Mouse (Mus musculus) right cerebral cortex, postnatal 4 days (tissue): ENCODE data around the gene Rnf166.

Experiments
- DNase-seq: peaks from one replicate; pipeline ENCODE4 v3.0.0-alpha.2; 2022

Rnf166 gene

DNA sequence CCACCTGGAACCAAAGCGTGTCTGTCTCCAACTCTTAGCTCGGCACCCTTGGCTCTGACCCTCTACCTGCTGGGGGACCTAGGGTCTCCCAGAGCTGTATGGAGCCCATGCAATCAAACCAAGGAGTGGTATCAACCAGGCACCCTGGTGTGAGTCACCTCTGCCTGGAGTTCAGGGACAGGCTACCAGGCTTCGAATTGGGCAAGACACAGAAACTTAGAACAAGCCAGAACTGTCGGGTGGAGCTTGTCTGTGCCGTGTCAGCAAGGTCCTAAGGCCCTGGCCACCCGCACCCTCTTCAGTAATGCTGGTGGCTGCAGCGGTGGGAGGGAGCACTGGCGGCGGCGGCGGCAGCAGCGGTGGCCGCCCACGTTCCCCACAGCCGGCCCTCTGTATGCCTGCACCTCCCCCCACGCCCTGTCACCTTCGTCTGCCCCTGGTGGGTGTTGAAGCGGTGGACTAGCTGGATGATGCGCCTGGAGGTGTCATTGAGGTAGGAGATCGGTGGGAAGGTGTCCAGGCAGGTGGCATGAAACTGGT is 39.2 kb downstream of the Rnf166 start:
- no peak for DNase-seq

DNA sequence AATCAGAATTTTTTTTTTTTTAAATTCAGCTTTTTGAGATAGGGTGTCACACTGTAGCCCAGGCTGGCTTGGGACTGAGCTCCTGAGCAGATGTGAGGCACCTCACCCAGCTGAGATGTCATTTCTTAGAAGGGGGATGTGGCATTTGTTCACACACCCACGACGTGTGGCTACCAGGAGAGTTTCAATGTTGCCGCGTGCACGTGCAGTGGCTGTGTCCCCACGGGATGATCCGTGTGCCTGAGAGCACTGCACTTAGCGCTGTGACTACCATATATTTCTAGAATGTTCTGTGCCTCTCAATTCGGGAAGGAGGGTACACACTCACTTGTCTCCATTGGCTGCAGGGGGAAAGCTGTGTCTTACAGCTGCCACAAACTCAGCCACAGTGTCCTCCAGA is 39.7 kb downstream of the Rnf166 start:
- no peak for DNase-seq

DNA sequence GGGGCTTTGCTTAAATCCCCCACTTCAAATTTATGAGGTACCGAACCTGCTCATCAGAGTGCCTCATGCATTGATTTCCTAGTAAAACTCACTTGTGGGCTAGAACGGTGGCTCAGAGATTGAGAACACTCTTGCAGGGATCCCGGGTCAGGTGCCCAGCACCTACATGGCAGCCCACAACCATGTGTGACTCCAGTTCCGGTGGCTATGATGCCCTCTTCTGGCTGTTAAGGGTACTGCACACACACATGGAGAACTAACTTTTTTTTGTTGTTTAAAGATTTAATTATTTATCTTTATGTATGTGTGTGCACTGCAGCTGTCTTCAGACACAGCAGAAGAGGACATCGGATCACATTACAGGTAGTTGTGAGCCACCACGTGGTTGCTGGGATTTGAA is 40.5 kb downstream of the Rnf166 start:
- no peak for DNase-seq

DNA sequence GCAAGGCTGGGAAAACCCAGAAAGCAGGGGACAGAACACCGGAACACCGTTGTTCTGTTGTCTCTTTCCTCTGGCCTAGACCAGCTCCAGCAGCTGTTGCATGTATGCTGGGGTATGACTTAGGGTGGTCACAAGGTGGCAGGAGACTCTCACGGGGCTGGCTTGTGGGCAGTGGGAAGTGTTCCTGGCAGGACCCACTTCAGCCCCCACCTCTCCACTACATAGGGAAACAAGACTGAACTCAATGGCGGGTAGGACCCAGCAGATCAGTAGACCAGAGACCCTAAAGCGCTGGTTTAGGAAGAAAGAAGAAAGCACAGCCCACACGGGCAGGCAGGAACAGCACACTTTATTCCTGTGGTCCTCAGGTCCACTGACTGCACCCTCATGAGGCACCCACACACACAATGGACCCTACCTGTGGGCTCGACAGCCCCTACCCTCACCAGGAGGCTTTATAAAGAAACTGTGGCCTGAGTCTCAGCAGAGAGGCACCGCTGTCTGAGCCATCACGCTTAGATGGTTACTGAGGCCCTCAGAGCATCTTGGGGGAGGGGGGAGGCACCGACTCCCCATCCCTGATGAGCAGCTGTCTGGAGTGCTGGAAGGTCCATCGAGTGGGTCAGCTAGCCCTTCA is 42.5 kb downstream of the Rnf166 start:
- no peak for DNase-seq

DNA sequence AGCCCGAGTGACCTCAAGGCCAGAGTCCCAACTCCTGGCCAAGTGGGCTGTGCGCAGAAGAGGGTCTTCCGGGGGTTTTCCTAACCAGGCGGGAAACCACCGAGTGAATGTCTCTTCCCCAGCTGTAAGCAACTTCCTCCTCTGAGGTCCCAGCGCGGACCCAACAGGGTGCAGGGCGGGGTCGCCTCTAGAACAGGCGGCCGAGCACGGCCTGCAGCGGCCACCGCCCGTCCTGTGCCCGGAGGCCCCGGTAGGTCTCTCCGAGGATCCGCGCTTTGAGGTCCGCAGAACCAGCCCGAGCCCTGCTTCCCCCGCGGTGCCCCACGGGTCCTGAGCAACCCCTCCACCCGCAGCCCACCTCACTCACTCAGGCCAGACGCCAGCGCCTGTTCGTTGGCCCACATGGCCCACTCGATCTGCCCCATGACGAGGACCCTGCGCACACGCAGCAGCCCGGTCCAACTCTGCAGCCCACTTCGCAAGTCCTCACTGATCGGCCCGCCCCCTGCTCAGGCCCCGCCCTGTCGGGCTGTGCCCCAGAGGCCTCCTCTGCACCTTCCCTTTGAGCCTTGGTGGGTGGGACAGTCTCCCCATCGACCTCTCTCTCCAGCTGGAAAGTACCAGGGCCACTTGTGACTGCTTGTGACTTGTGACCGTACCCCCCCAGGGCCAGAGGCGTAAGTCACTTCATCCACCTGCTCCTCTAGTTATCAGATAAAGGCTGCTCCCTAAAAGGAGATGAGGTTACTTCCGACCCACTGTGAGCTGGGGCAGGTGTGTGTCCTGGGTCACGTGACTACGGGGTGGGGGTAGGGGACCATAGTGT is 43.2 kb downstream of the Rnf166 start, which contains the start of gene Cyba:
Cyba (minus strand) TSS at position 488 of the 826 bp plus-strand sequence.
- peak; percentile 38 for DNase-seq

DNA sequence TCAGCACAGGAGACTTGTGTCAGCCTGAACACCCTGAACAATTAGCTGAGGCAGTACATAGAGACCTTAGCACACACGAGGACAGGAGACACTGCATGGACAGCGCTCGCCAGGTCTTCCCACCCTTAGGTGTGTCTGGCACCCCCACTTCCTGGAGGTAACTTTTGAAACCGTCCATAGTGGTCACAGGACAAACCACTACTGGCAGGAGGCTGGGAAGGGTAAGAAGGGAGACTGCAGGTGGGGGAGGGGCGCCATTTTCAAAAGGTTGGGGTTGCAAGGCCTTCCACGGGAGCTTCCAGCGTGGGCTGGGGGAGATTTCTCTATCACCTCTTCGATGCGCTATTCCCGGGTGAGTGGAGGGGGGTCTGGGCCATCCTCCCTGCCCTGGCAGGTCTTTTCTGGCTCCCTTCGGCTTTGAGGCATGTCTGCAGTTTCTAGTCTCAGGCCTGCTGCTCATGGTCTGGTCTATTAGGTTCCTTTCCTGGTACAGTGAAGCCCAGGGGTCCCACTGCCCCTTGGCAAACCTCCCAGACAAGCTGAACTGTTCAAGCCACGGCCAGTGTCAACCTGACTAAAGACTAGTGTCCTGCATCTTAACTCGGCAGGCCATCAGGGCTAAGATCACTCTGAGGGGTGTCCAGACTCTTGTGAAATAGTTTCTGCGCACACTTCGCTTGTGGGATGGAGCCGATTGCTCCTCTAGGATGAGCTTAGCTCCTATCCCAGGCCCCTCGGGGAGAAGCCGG is 44.0 kb downstream of the Rnf166 start:
- peak; percentile 30 for DNase-seq

DNA sequence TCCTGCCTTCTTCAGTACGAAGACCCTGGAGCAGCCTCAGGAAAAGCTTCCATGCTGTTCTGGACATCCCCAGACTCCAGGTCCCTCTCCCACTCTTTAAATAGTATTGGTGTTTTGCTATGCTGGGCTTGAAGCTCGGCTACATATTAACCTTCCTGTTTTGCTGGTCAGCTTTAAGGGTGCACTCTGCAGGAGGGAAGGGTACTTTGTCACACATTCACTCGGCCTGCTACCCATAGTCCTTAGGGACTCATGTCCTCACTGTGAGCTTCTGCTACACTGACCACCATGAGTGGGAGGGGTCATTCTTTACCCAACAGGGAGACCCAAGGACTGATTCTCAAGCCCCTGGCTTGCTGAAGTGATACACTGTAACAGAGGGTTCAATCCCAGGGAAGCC is 45.2 kb downstream of the Rnf166 start:
- no peak for DNase-seq

DNA sequence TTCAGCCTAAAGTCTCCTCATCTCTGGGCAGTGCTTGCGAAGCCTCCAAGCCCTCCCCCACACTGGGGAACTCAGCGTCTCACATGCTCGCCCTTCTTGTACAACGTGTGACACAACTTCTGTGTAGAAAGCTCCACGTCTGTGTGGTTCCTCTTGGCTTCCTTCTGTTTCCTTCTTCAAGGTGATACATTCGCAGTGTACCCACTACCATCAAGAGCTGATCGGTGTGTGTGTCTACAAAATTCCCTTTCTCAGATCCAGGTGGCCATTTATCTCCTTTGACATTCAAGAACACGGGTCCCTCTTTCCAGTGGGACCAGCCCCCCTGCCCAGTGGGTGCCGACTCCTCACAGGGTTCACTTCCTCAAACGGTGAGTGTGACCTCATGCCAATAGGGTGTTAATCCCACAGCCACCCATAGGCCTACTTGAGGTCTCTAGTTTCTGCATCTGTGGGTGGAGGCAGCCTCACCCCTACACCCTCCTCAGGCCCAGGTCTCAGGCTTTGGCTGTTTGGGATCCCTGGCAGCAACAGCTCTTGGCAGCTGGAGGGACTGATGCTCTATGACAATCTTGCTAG is 45.7 kb downstream of the Rnf166 start:
- no peak for DNase-seq

DNA sequence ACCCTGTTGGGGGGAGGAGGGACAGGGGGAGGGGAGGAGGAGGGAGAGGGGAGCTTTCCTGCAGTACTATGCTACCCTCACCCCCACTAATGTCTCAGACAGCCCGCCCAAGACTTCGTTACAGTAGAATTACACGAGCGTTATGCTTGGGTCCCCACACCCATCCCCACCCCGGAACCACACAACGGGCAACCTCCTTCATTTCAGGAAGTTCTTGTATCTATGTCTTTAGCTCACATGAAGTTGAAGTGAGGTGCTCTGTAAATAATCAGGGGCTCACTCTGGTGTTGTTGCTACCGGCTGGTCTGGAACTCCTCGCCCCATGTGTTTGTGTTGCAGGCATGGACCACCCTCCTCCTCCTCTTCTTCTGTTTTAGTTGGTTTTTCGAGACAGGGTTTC is 47.7 kb downstream of the Rnf166 start:
- DNase-seq = no peak

DNA sequence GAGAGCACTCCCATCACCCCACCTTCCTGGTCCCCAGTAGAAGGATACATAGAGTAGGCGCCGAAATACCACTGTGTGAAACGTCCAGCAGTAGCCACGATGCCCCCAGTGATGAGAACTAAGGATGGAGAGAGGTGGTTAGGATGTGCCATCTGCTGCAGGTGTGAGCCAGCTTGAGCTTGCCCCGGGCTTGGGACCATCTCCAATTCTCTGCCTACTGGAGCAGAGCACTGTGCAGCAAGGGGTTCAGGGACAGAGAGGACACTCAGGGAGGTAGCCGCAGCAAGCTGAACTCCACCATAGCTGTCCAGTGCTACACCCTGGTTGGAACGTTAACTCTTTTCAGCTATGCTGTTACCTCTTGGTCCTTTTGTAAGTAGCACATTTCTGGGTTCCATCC is 48.3 kb downstream of the Rnf166 start:
- DNase-seq = no peak

DNA sequence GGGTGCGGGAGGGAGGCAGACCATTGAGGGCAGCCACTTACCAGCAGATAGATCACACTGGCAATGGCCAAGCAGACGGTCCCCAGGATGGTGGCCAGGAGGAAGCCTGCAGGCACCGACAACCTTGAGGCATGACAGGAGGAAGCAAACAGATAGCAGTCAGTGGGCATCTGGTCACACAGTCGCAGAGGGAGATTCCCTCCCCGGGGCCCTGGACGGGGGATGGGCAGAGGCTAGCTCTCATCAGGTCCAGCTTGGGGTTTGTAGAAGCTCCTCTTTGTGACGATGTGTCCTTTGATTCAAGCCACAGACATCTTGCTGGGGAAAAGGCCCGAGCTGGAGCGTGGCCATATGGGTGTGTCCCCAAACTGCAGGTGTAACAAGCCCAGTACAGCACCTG is 49.7 kb downstream of the Rnf166 start:
- no peak for DNase-seq

DNA sequence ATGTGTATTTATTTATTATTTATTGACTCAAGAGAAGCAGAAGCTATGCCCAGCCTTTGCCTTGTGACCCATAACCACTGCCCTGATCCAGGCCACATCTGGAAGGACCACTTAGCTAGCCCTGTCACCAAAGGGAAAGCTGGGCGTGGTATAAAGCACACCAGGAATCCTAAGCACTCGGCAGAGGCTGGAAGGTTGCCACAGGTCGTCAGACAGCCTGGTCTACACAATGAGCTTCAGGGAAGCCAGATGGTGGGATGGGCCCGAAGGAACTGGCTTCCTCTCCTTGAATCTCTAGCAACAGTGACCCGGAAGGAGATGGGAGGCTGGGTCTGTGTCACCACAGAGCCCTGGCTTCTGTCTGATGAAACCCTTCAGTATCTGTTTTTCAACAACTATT is 52.2 kb downstream of the Rnf166 start:
- DNase-seq = no peak

DNA sequence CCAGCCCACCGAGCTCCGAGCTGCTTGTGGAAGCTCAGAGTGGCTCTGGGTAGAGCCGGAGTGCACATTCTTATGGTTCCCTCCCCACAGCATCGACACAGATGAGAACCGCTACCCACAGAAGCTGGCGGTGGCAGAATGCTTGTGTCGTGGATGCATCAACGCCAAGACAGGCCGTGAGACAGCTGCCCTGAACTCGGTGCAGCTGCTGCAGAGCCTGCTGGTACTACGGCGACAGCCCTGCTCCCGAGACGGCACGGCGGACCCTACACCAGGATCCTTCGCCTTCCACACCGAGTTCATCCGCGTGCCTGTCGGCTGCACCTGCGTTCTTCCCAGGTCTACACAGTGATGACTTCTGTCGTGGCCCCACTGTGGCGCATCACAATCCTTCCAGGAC is 52.6 kb downstream of the Rnf166 start:
- no peak for DNase-seq

DNA sequence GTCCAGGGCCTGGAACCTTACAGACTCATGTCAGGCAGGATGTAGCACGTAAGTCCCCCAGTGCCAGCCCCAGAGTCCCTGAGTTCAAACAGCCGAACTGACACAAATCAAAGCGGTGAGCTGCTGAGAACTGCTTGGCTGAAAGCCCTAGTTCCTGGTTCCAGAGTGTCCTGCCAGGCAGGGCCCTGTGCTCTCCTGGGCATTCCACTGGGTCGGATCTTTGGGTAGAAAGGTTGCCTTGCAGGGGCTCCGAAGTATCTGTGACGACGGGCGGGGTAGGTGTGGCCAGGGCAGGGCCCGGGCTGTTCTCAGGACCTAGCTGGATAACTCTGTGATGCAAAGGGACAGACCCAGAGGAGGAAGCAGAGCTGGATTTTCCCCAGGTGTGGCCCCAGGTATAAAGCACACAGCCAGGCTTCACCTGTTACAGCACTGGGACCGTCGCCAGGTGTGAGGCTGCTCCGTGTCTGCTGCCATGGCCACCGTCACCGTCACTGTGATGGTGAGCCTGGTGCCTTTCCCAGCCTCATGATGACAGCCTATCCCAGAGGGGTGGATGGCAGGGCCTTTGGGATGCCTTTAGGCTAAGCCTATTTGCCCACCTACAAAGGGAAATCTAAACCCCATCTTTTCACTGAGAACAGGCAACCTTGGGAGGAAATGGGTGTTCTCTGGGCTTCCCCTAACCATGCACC is 54.3 kb downstream of the Rnf166 start, which contains the start of gene Il17c:
Il17c (plus strand) TSS at position 645 of the 695 bp plus-strand sequence.
- DNase-seq = no peak

DNA sequence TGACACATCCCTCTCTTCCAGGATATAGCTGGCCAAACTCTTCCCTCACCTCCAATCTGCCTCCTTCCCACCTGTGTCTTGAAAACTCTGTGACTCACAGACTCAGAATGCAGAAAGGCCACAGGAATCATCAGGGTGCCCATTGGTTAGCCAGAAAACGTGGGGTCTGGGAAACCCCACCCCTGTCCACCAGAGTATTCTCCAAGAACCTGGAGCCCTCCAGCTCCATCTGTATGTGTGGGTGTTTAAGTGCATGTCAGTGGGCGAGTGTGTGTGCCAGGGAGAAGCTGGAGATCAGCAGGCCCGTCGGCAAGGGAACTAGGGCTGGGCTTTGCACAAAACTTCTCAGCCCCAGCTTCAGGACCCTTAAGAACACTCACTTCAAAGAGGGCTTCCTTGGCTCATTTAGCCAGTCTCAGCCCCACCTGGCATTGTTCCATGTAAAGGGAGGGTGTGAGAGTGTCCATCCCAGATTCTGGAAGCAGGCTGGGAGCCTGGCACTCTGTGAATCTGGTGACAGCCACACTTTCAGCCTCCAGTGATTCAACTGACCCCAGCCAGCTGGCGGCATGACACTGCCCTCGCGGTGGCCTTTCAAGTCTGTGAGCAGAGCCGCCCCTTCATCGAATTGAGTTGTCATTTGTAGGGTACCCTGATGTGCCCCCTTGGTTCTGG is 55.8 kb downstream of the Rnf166 start:
- no peak for DNase-seq
